ENCODE assay signal across 10 mouse cellular contexts in the genomic region with DNA sequence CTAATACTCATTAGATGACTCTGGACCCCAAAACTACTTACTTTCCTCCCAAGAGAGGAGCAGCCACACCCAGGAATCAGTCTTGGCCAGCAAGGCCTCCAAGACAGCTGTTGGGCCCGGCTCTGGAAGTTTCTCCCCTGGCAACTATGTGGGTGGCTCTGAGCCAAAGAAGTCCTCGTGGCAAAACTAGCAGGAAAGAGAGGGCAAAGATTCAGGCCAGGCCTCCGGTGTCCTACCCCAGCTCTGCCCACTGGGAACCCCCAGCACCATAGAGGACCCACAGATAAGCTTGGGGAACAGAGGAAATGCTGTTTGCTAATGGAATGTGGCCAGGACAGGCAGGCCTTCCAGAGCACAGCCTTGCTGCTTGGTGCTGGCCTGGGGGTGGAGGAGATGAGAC. TPM values are rescaled to one million over a fixed set of nuclear protein-coding genes. Genes with fewer than 3 reads are reported as not detected.
A peak's percentile ranks its signal among the peaks of the same experiment; 100 is the strongest.
DNase-seq lines count a peak whose midpoint lies in the region; ATAC-seq lines count a peak whose summit lies in the region.
"Had no signal": no experiment of that assay in that cellular context is flagged by ENCODE, and none has a peak within 500 bp of the region (broad histone marks: within the 10 kb centered on the region; RNA-seq: fewer than 3 reads in every experiment).

No protein-coding gene starts in this region.

- 0 out of 2 replicates have a peak overlapping the region, but pooled peaks have one; percentile 81 for H3K9ac ChIP-seq in heart, embryonic 13.5 days
- peak overlapping the region; percentile 58; the same call in 1 of the 2 replicates for H3K9ac ChIP-seq in limb, embryonic 12.5 days (replicated peaks)

- ATAC-seq in heart, embryonic 13.5 days (ENCODE audit: extremely low read depth, insufficient number of reproducible peaks, low FRiP score, low TSS enrichment): no peak
- ATAC-seq in limb, embryonic 12.5 days (ENCODE audit: insufficient number of reproducible peaks, insufficient read depth, low FRiP score, low TSS enrichment, low read depth): no peak
- ATAC-seq in frontal cortex, adult (ENCODE audit: low TSS enrichment): no peak
- ATAC-seq in erythroblast, adult 5-6 weeks (replicated peaks; ENCODE audit: low FRiP score, poor library complexity, severe bottlenecking): no peak

- H3K4me3 ChIP-seq in embryonic facial prominence, embryonic 10.5 days: peak overlapping the region; percentile 62; the same call in 1 of the 2 replicates
- H3K4me3 ChIP-seq in heart, embryonic 13.5 days: no peak overlapping the region
- H3K4me3 ChIP-seq in limb, embryonic 12.5 days (replicated peaks): no peak overlapping the region
- H3K4me3 ChIP-seq: myocyte had no signal

- H3K4me1 ChIP-seq in embryonic facial prominence, embryonic 10.5 days: peaks cover 14% of the 10 kb centered on the region
- H3K4me1 ChIP-seq in heart, embryonic 13.5 days: peaks cover 9% of the 10 kb centered on the region
- peaks cover 11% of the 10 kb centered on the region for H3K4me1 ChIP-seq in limb, embryonic 12.5 days (replicated peaks)

- DNase-seq in ovary, postnatal 36 days (ENCODE audit: low spot score): peak; percentile 16
- no peak for DNase-seq in ovary, adult 18-20 months (ENCODE audit: low spot score)
- DNase-seq in embryonic facial prominence, embryonic 10.5 days (ENCODE audit: low spot score): peak; percentile 26
- DNase-seq in right cerebral cortex, postnatal 25 days: peak; percentile 8

- H3K9me3 ChIP-seq in embryonic facial prominence, embryonic 10.5 days: 0 out of 2 replicates have a peak, but pooled peaks cover 2% of the 10 kb centered on the region
- H3K9me3 ChIP-seq in heart, embryonic 13.5 days: no peaks in the 10 kb centered on the region
- no peaks in the 10 kb centered on the region for H3K9me3 ChIP-seq in limb, embryonic 12.5 days
- H3K9me3 ChIP-seq: heart, embryonic 15.5 days had no signal

- peak overlapping the region; percentile 86 for H3K27ac ChIP-seq in embryonic facial prominence, embryonic 10.5 days (replicated peaks)
- H3K27ac ChIP-seq in heart, embryonic 13.5 days (replicated peaks): no peak overlapping the region
- H3K27ac ChIP-seq in limb, embryonic 12.5 days: no peak overlapping the region
- H3K27ac ChIP-seq: heart, embryonic 15.5 days had no signal

- WGBS in embryonic facial prominence, embryonic 10.5 days: 54% methylated on average over 3 of the region's 3 CpGs
- WGBS in heart, embryonic 13.5 days: 28% methylated on average over 3 of the region's 3 CpGs
- 46% methylated on average over 3 of the region's 3 CpGs for WGBS in limb, embryonic 12.5 days

- peak overlapping the region; percentile 86 for H3K4me2 ChIP-seq in heart, embryonic 13.5 days
- peak overlapping the region; percentile 75 for H3K4me2 ChIP-seq in limb, embryonic 12.5 days

- H3K36me3 ChIP-seq in embryonic facial prominence, embryonic 10.5 days (replicated peaks): no peaks in the 10 kb centered on the region
- no peaks in the 10 kb centered on the region for H3K36me3 ChIP-seq in heart, embryonic 13.5 days
- no peaks in the 10 kb centered on the region for H3K36me3 ChIP-seq in limb, embryonic 12.5 days
- H3K36me3 ChIP-seq: heart, embryonic 15.5 days had no signal

- peaks cover 24% of the 10 kb centered on the region for H3K27me3 ChIP-seq in embryonic facial prominence, embryonic 10.5 days (replicated peaks; ENCODE audit: low read depth, poor library complexity, severe bottlenecking)
- peaks cover 10% of the 10 kb centered on the region; the same call in 1 of the 2 replicates for H3K27me3 ChIP-seq in heart, embryonic 13.5 days (replicated peaks)
- peaks cover 16% of the 10 kb centered on the region for H3K27me3 ChIP-seq in limb, embryonic 12.5 days
- H3K27me3 ChIP-seq: heart, embryonic 15.5 days had no signal

RNA-seq across cellular contexts. Expression of a gene that starts 51.9 kb away (rescaled TPM):
- polyA plus RNA-seq in embryonic facial prominence, embryonic 10.5 days (2016; fragmentation: Nextera tagmentation; extraction: Ambion mirVana): 16.4 and 16.5 TPM in 2 replicates
- 6.7 and 7.7 TPM in 2 replicates for polyA plus RNA-seq in heart, embryonic 13.5 days (2015; fragmentation: Nextera tagmentation; extraction: Ambion mirVana)
- polyA plus RNA-seq in limb, embryonic 12.5 days (2016; fragmentation: Nextera tagmentation; extraction: Ambion mirVana): 14.4 and 16.2 TPM in 2 replicates
- total RNA-seq in erythroblast, adult 5-6 weeks (2015; ENCODE audit: low replicate concordance): 6.7 TPM in 1 of 2 replicates, not detected in the other
- total RNA-seq in erythroblast, adult 5-6 weeks (2017; ENCODE audit: low replicate concordance): 1.3 and 1.8 TPM in 2 replicates
